Mouse (Mus musculus): ENCODE measurements around the gene Prickle4. TPM values are rescaled to one million over a fixed set of nuclear protein-coding genes. Genes with fewer than 3 reads are reported as not detected.

Gene Prickle4
- total RNA-seq, 1 experiment from 2014 or later, result 4.3 TPM

GRCm38 (mm10) chr17:47706196-47706595, 11.7 kb upstream of the Prickle4 start:
- no peak for DNase-seq

- DNase-seq, result no peak
These were observed 10.2 kb upstream of the Prickle4 start for GRCm38 (mm10) chr17:47704692-47705091.

GRCm38 (mm10) chr17:47703556-47703955, 9.0 kb upstream of the Prickle4 start:
- no peak for DNase-seq

GRCm38 (mm10) chr17:47702548-47703345, 8.2 kb upstream of the Prickle4 start:
- no peak for DNase-seq

GRCm38 (mm10) chr17:47701793-47702192, 7.3 kb upstream of the Prickle4 start:
- no peak for DNase-seq

- no peak for DNase-seq
These were observed 4.5 kb upstream of the Prickle4 start for GRCm38 (mm10) chr17:47699055-47699454.

- no peak for DNase-seq
These were observed 3.6 kb upstream of the Prickle4 start for GRCm38 (mm10) chr17:47698156-47698555.

- no peak for DNase-seq
These were observed 788 bp upstream of the Prickle4 start for GRCm38 (mm10) chr17:47695337-47695710.

- no peak for DNase-seq
These were observed 264 bp downstream of the Prickle4 start, which contains the start of gene Gm21981 for GRCm38 (mm10) chr17:47694442-47694502. Gene Gm21981, minus strand, starts transcription at chr17:47694455.

GRCm38 (mm10) chr17:47693671-47694441, 680 bp downstream of the Prickle4 start:
- DNase-seq, result no peak

- no peak for DNase-seq
These were observed 2.9 kb downstream of the Prickle4 start for GRCm38 (mm10) chr17:47691650-47692049.

GRCm38 (mm10) chr17:47689894-47690293, 4.6 kb downstream of the Prickle4 start:
- DNase-seq, result no peak

- peak; percentile 77 for DNase-seq
These were observed 5.6 kb downstream of the Prickle4 start, which contains the start of gene Frs3 for GRCm38 (mm10) chr17:47688608-47689575. Gene Frs3, plus strand, starts transcription at chr17:47689030.

GRCm38 (mm10) chr17:47688344-47688607, 6.3 kb downstream of the Prickle4 start, which contains the start of gene Tomm6:
Gene Tomm6, minus strand, starts transcription at chr17:47688386.
- DNase-seq, result no peak

- DNase-seq, result peak; percentile 94
These were observed 6.9 kb downstream of the Prickle4 start for GRCm38 (mm10) chr17:47687409-47688343.

GRCm38 (mm10) chr17:47682836-47683235, 11.7 kb downstream of the Prickle4 start:
- no peak for DNase-seq

- no peak for DNase-seq
These were observed 15.8 kb downstream of the Prickle4 start for GRCm38 (mm10) chr17:47678702-47679101.

GRCm38 (mm10) chr17:47678238-47678637, 16.3 kb downstream of the Prickle4 start:
- DNase-seq, result no peak

GRCm38 (mm10) chr17:47676581-47676980, 18.0 kb downstream of the Prickle4 start:
- peak; percentile 62 for DNase-seq

- peak; percentile 72 for DNase-seq
These were observed 22.0 kb downstream of the Prickle4 start for GRCm38 (mm10) chr17:47672311-47673111.

GRCm38 (mm10) chr17:47671988-47672310, 22.6 kb downstream of the Prickle4 start:
- DNase-seq, result no peak
